Comparison of ENCODE assay signal across 23 mouse cellular contexts in the genomic region with DNA sequence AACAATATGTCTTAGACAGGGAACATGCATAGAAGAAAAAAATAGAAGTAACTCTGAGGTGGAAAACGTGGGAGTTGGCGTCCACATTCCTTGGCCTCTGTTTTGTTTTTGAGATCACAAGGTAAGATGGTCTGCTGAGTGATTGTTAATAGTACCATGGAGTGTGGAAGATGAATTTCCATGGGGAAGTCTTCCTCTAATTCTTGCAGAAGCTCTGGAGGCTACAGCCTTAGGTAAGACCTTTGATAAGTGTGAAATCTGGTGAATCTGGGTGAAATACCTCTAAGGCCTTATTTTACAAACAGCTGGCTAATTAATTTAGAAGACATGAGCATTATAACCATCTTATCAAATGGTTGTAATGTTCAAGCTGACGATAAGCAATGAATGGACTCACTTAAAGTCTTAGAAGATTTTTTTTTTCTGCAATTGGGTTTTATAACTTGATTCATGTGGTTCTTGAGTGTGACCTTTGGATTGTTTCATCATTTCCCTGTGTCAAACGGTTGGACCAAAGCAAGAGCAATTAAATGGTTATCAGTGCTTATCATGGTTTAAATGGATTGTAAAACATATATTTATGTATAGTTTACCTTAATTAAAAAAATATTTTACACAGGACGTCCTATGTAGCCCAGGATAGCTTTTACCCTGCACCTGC. TPM values are rescaled to one million over a fixed set of nuclear protein-coding genes. Genes with fewer than 3 reads are reported as not detected.
DNase-seq lines count a peak whose midpoint lies in the region; ATAC-seq and TF ChIP-seq lines count a peak whose summit lies in the region.
"Had no signal": no experiment of that assay in that cellular context is flagged by ENCODE, and none has a peak within 500 bp of the region (broad histone marks: within the 10 kb centered on the region; RNA-seq: fewer than 3 reads in every experiment).

No protein-coding gene starts in this region.

- no peaks in the 10 kb centered on the region for H3K9me3 ChIP-seq in liver, embryonic 11.5 days (ENCODE audit: control insufficient read depth, low read length)
- no peaks in the 10 kb centered on the region for H3K9me3 ChIP-seq in intestine, embryonic 16.5 days (ENCODE audit: control insufficient read depth, low read length)
- H3K9me3 ChIP-seq in lung, postnatal 0 days (ENCODE audit: low read length): no peaks in the 10 kb centered on the region
- H3K9me3 ChIP-seq: embryonic facial prominence, embryonic 10.5 days; embryonic facial prominence, embryonic 12.5 days; forebrain, embryonic 13.5 days; forebrain, embryonic 15.5 days; G1E had no signal

- DNase-seq in liver, adult 2 months (ENCODE audit: extremely low read depth, low read depth, low spot score): peak; percentile 17
- DNase-seq in liver, embryonic 11.5 days (ENCODE audit: low spot score): no peak
- peak; percentile 63 for DNase-seq in large intestine, adult 2 months (ENCODE audit: low read depth, low spot score)
- DNase-seq in lung, postnatal 0 days (ENCODE audit: low spot score): no peak
- DNase-seq: adrenal gland, adult 8-10 months; adrenal gland, postnatal 14 days; adrenal gland, postnatal 36 days; cerebellum, adult 11-12 months; cerebellum, adult 2 months; cerebellum, adult 9-10 months; cerebellum, postnatal 10 days; cerebellum, postnatal 25 days had no signal

- no peak overlapping the region for H3K9ac ChIP-seq in liver, adult 2 months (ENCODE audit: low read depth, low read length)
- no peak overlapping the region for H3K9ac ChIP-seq in liver, embryonic 11.5 days (ENCODE audit: low read depth, low read length)
- no peak overlapping the region for H3K9ac ChIP-seq in intestine, embryonic 16.5 days (ENCODE audit: low read depth, low read length)
- H3K9ac ChIP-seq in lung, postnatal 0 days (replicated peaks; ENCODE audit: low read depth): no peak overlapping the region
- H3K9ac ChIP-seq: embryonic facial prominence, embryonic 12.5 days; forebrain, embryonic 13.5 days; forebrain, embryonic 15.5 days had no signal

- WGBS in liver, adult 2 months: 63% methylated on average over 5 of the region's 5 CpGs
- 68% methylated on average over 5 of the region's 5 CpGs for WGBS in liver, embryonic 11.5 days
- WGBS in intestine, embryonic 16.5 days: 46% methylated on average over 5 of the region's 5 CpGs
- 35% methylated on average over 5 of the region's 5 CpGs for WGBS in large intestine, adult 2 months
- 68% methylated on average over 5 of the region's 5 CpGs for WGBS in lung, postnatal 0 days

- H3K4me2 ChIP-seq in liver, embryonic 11.5 days: no peak overlapping the region
- H3K4me2 ChIP-seq in intestine, embryonic 16.5 days (ENCODE audit: low read depth, low read length): no peak overlapping the region
- no peak overlapping the region for H3K4me2 ChIP-seq in lung, postnatal 0 days (replicated peaks; ENCODE audit: low read depth, low read length)
- H3K4me2 ChIP-seq: embryonic facial prominence, embryonic 12.5 days; forebrain, embryonic 13.5 days; forebrain, embryonic 15.5 days had no signal

- H3K27me3 ChIP-seq in liver, adult 2 months (ENCODE audit: control insufficient read depth, insufficient read depth, low read length): no peaks in the 10 kb centered on the region
- no peaks in the 10 kb centered on the region for H3K27me3 ChIP-seq in liver, embryonic 11.5 days (replicated peaks; ENCODE audit: control insufficient read depth, insufficient read depth, low read length)
- no peaks in the 10 kb centered on the region for H3K27me3 ChIP-seq in intestine, embryonic 16.5 days (replicated peaks; ENCODE audit: control insufficient read depth, insufficient read depth, low read length)
- H3K27me3 ChIP-seq in lung, postnatal 0 days (replicated peaks; ENCODE audit: insufficient read depth, low read length): no peaks in the 10 kb centered on the region
- H3K27me3 ChIP-seq: CH12.LX; embryonic facial prominence, embryonic 12.5 days; forebrain, embryonic 13.5 days; forebrain, embryonic 15.5 days; Patski had no signal

- ATAC-seq in liver, embryonic 11.5 days (replicated peaks; ENCODE audit: low FRiP score): no peak
- ATAC-seq in intestine, embryonic 16.5 days: peak; percentile 80
- no peak for ATAC-seq in megakaryocyte-erythroid progenitor cell, adult 5-6 weeks (replicated peaks; ENCODE audit: low FRiP score, low TSS enrichment, poor library complexity, severe bottlenecking)
- ATAC-seq in lung, postnatal 0 days: no peak
- no peak for ATAC-seq in CD4-positive, CD25-positive, alpha-beta regulatory T cell, adult 4 months
- ATAC-seq: activated CD4-positive, CD25-positive, alpha-beta regulatory T cell, adult 4 months; forebrain, embryonic 13.5 days; forebrain, embryonic 15.5 days; Patski had no signal

- TF ChIP-seq CTCF in liver, adult 2 months (IDR thresholded peaks at IDR 0.05; ENCODE audit: low read depth, low read length): no peak
- TF ChIP-seq CTCF in lung, postnatal 0 days (IDR thresholded peaks at IDR 0.05): no peak

- no peaks in the 10 kb centered on the region for H3K36me3 ChIP-seq in liver, adult 2 months (ENCODE audit: control insufficient read depth, insufficient read depth, low read length)
- H3K36me3 ChIP-seq in liver, embryonic 11.5 days (ENCODE audit: control insufficient read depth, insufficient read depth, low read length): no peaks in the 10 kb centered on the region
- no peaks in the 10 kb centered on the region for H3K36me3 ChIP-seq in intestine, embryonic 16.5 days (ENCODE audit: control insufficient read depth, insufficient read depth, low read length)
- H3K36me3 ChIP-seq in lung, postnatal 0 days (ENCODE audit: insufficient read depth, low read length): no peaks in the 10 kb centered on the region
- H3K36me3 ChIP-seq: embryonic facial prominence, embryonic 10.5 days; embryonic facial prominence, embryonic 12.5 days; forebrain, embryonic 15.5 days; G1E had no signal

- H3K4me1 ChIP-seq in liver, adult 2 months (ENCODE audit: control insufficient read depth, insufficient read depth, low read length): no peaks in the 10 kb centered on the region
- H3K4me1 ChIP-seq in liver, embryonic 11.5 days (replicated peaks; ENCODE audit: control insufficient read depth, insufficient read depth, low read length): no peaks in the 10 kb centered on the region
- peaks cover 4% of the 10 kb centered on the region; the same call in 1 of the 2 replicates for H3K4me1 ChIP-seq in intestine, embryonic 16.5 days (ENCODE audit: control insufficient read depth, insufficient read depth, low read length)
- no peaks in the 10 kb centered on the region for H3K4me1 ChIP-seq in lung, postnatal 0 days (ENCODE audit: insufficient read depth, low read depth, low read length)
- H3K4me1 ChIP-seq: embryonic facial prominence, embryonic 10.5 days; forebrain, embryonic 13.5 days; forebrain, embryonic 15.5 days had no signal

- no peaks in the 10 kb centered on the region for H3K79me2 ChIP-seq in liver, adult 2 months (ENCODE audit: control insufficient read depth, insufficient read depth, low read length)

- no peak for TF ChIP-seq EP300 in lung, postnatal 0 days (IDR thresholded peaks at IDR 0.05)

- H3K4me3 ChIP-seq in liver, adult 2 months (ENCODE audit: insufficient read depth, low read depth, low read length): no peak overlapping the region
- H3K4me3 ChIP-seq in liver, embryonic 11.5 days (ENCODE audit: low read depth, low read length): no peak overlapping the region
- H3K4me3 ChIP-seq in intestine, embryonic 16.5 days (ENCODE audit: low read length): no peak overlapping the region
- no peak overlapping the region for H3K4me3 ChIP-seq in lung, postnatal 0 days (ENCODE audit: low read depth, low read length)
- H3K4me3 ChIP-seq: embryonic facial prominence, embryonic 10.5 days; embryonic facial prominence, embryonic 12.5 days; forebrain, embryonic 13.5 days; forebrain, embryonic 15.5 days had no signal

- no peak for TF ChIP-seq POLR2A in liver, adult 2 months (IDR thresholded peaks at IDR 0.05; ENCODE audit: extremely low read depth, insufficient read depth, low read length)

- no peak overlapping the region for H3K27ac ChIP-seq in liver, adult 2 months (replicated peaks; ENCODE audit: insufficient read depth, low read depth, low read length)
- no peak overlapping the region for H3K27ac ChIP-seq in liver, embryonic 11.5 days (ENCODE audit: low read depth, low read length)
- H3K27ac ChIP-seq in intestine, embryonic 16.5 days (ENCODE audit: low read length): peak overlapping the region; percentile 17
- no peak overlapping the region for H3K27ac ChIP-seq in lung, postnatal 0 days (ENCODE audit: low read length)
- H3K27ac ChIP-seq: embryonic facial prominence, embryonic 10.5 days; embryonic facial prominence, embryonic 12.5 days; forebrain, embryonic 13.5 days; forebrain, embryonic 15.5 days had no signal

RNA-seq across cellular contexts. Expression of a gene that starts 39.1 kb away (rescaled TPM):
- 10.5 and 20.8 TPM in 2 replicates for total RNA-seq in liver, adult 2 months (2014; rRNA removed)
- 1.0 and 1.2 TPM in 2 replicates for polyA plus RNA-seq in liver, adult 2 months (2012; rRNA removed)
- 23.6 and 24.3 TPM in 2 replicates for polyA plus RNA-seq in liver, embryonic 11.5 days (2014; fragmentation: Nextera tagmentation; extraction: Ambion mirVana)
- 21.0 and 22.9 TPM in 2 replicates for polyA plus RNA-seq in intestine, embryonic 16.5 days (2015; fragmentation: Nextera tagmentation; extraction: Ambion mirVana)
- 29.4 and 45.2 TPM in 2 replicates for polyA plus RNA-seq in large intestine, adult 2 months (2012; rRNA removed)
- total RNA-seq in megakaryocyte-erythroid progenitor cell, adult 5-6 weeks (2014; fragmentation: Nextera tagmentation): 167 and 184 TPM in 2 replicates
- total RNA-seq in megakaryocyte-erythroid progenitor cell, adult 5-6 weeks (2017): 201 and 253 TPM in 2 replicates
- polyA plus RNA-seq in lung, postnatal 0 days (2015; fragmentation: Nextera tagmentation; extraction: Ambion mirVana): 13.0 and 15.9 TPM in 2 replicates
- polyA plus RNA-seq in CD4-positive, CD25-positive, alpha-beta regulatory T cell, adult 4 months (2017; shearing (Covaris generic)): 10 to 100 TPM; 41.0 to 62.7 TPM

Comparison
In these comparisons a context has a peak if more than half of its experiments do, and no peak if none do; other contexts are left out.
1. DNase-seq: peak in liver, adult 2 months (single experiment) and large intestine, adult 2 months (single experiment); none in liver, embryonic 11.5 days (single experiment) and lung, postnatal 0 days (single experiment).